Mouse (Mus musculus) embryonic facial prominence, embryonic 11.5 days (tissue): Measurements from ENCODE around the gene Gstm7. TPM values are rescaled to one million over a fixed set of nuclear protein-coding genes. Genes with fewer than 3 reads are reported as not detected.
A peak's percentile ranks its signal among the peaks of the same experiment; 100 is the strongest.
"Not testable (repeated sequence)": the region's sequence is repeated elsewhere in the genome, so short reads cannot be mapped to it uniquely, and the experiment has no call there.

ENCODE experiments used
- ATAC-seq: fragments of 200-750 bp; cut with Nextera tagmentation; replicated peaks from 2 replicates; pipeline ENCODE4 v1.8.0; 2017; ENCODE audit warnings: low read depth; ENCODE audit not compliant: insufficient number of reproducible peaks, low FRiP score, low TSS enrichment
- DNase-seq: peaks from one replicate; pipeline ENCODE4 v3.0.0-alpha.2; 2015; ENCODE audit warnings: low spot score
- H3K27ac ChIP-seq: fragments of 300-500 bp; sonication (generic); replicated peaks from 2 replicates; pipeline ENCODE4 v1.5.1; 2014; ENCODE audit warnings: mild to moderate bottlenecking, low read depth, low read length, control low read depth
- H3K27me3 ChIP-seq: fragments of 300-500 bp; sonication (generic); 2 replicates; pipeline ENCODE4 v1.6.1; 2014; ENCODE audit warnings: mild to moderate bottlenecking, low read length, moderate library complexity, mixed read lengths; ENCODE audit not compliant: control insufficient read depth, insufficient read depth
- H3K36me3 ChIP-seq: fragments of 300-500 bp; sonication (generic); replicated peaks from 2 replicates; pipeline ENCODE4 v1.6.1; 2014; ENCODE audit warnings: low read depth, mild to moderate bottlenecking, low read length, moderate library complexity, mixed read lengths; ENCODE audit not compliant: control insufficient read depth, insufficient read depth
- H3K4me1 ChIP-seq: fragments of 300-500 bp; sonication (generic); 2 replicates; pipeline ENCODE4 v1.6.1; 2014; ENCODE audit warnings: low read length, mixed read lengths; ENCODE audit not compliant: control insufficient read depth, insufficient read depth
- H3K4me2 ChIP-seq: fragments of 300-500 bp; sonication (generic); 2 replicates; pipeline ENCODE4 v1.6.1; 2014; ENCODE audit warnings: low read depth, mild to moderate bottlenecking, control low read depth, low read length, moderate library complexity
- H3K4me3 ChIP-seq: fragments of 300-500 bp; sonication (generic); 2 replicates; pipeline ENCODE4 v1.5.1; 2014; ENCODE audit warnings: low read depth, low read length, control low read depth
- H3K9ac ChIP-seq: fragments of 300-500 bp; sonication (generic); replicated peaks from 2 replicates; pipeline ENCODE4 v1.6.1; 2014; ENCODE audit warnings: mild to moderate bottlenecking, control low read depth, low read length
- H3K9me3 ChIP-seq: fragments of 300-500 bp; sonication (generic); replicated peaks from 2 replicates; pipeline ENCODE4 v1.6.1; 2016; ENCODE audit warnings: mild to moderate bottlenecking, low read length, inconsistent platforms, mixed read lengths; ENCODE audit not compliant: control insufficient read depth
- WGBS: fragments of 180-500 bp; shearing (Covaris S2); extraction: QIAGEN DNeasy Blood & Tissue Kit; methylation state at CpG from one replicate; pipeline ENCODE4 v1.1.7; 2014; 5-methylcytosine and 5-hydroxymethylcytosine counted together
- polyA plus RNA-seq: library from polyadenylated mRNA; unstranded; fragments of >200 nt; fragmentation: Nextera tagmentation; extraction: Ambion mirVana; gene quantifications from 2 replicates; pipeline ENCODE4 v1.2.1, GENCODE M21; 2014

Gstm7 gene
- 42.0 and 47.1 TPM in 2 replicates for polyA plus RNA-seq

- peak within 1 kb of the TSS; percentile 21; the same call in 1 of the 2 replicates for H3K4me3 ChIP-seq
- DNase-seq = peak; percentile 99
- 6% methylated on average over 10 of the region's 10 CpGs for WGBS
- no peak within 1 kb of the TSS; the same call in none of the 2 replicates for H3K27ac ChIP-seq
- no peaks in the 10 kb centered on the region for H3K27me3 ChIP-seq
- H3K4me2 ChIP-seq = peak within 1 kb of the TSS; percentile 34
- no peaks in the 10 kb centered on the region for H3K36me3 ChIP-seq
- peak; percentile 97 for ATAC-seq
- no peaks in the 10 kb centered on the region for H3K9me3 ChIP-seq
- no peaks in the 10 kb centered on the region for H3K4me1 ChIP-seq
- peak within 1 kb of the TSS; percentile 58 for H3K9ac ChIP-seq
Observed at GRCm38 (mm10) chr3:107931670-107932069, at the start of gene Gstm7. Gstm7 (minus strand) TSS chr3:107931817.

- Histone ChIP-seq H3K4me3 (no peak overlapping the region), H3K36me3 (no peaks in the 10 kb centered on the region)
- WGBS = 68% methylated on average over 3 of the region's 3 CpGs
Observed at GRCm38 (mm10) chr3:107981261-107981660, 49.6 kb upstream of the Gstm7 start.

GRCm38 (mm10) chr3:107977691-107978090 lies 46.1 kb upstream of the Gstm7 start:
- Histone ChIP-seq H3K27ac (no peak overlapping the region), H3K4me2 (no peak overlapping the region), H3K4me1 (no peaks in the 10 kb centered on the region), H3K9ac (no peak overlapping the region), H3K4me3 (no peak overlapping the region), H3K27me3 (no peaks in the 10 kb centered on the region), H3K9me3 (no peaks in the 10 kb centered on the region), H3K36me3 (no peaks in the 10 kb centered on the region)
- no peak for DNase-seq
- 79% methylated on average over 3 of the region's 3 CpGs for WGBS
- no peak for ATAC-seq

More at GRCm38 (mm10) chr3:107981261-107981660, 49.6 kb upstream of the Gstm7 start:
- H3K27me3 ChIP-seq = no peaks in the 10 kb centered on the region
- H3K4me1 ChIP-seq = no peaks in the 10 kb centered on the region
- H3K27ac ChIP-seq = no peak overlapping the region
- DNase-seq = no peak
- ATAC-seq = no peak
- H3K9me3 ChIP-seq = no peaks in the 10 kb centered on the region
- H3K4me2 ChIP-seq = no peak overlapping the region
- H3K9ac ChIP-seq = no peak overlapping the region

- no peak for DNase-seq
- H3K4me2 ChIP-seq = no peak overlapping the region
- WGBS = 87% methylated on average over 1 of the region's 1 CpGs
- no peak overlapping the region for H3K4me3 ChIP-seq
- no peaks in the 10 kb centered on the region for H3K36me3 ChIP-seq
- no peaks in the 10 kb centered on the region for H3K9me3 ChIP-seq
- H3K9ac ChIP-seq = no peak overlapping the region
- no peak overlapping the region for H3K27ac ChIP-seq
- H3K4me1 ChIP-seq = no peaks in the 10 kb centered on the region
- no peak for ATAC-seq
- no peaks in the 10 kb centered on the region for H3K27me3 ChIP-seq
Observed at GRCm38 (mm10) chr3:107974237-107974636, 42.6 kb upstream of the Gstm7 start.

GRCm38 (mm10) chr3:107972070-107972469 lies 40.5 kb upstream of the Gstm7 start:
- H3K4me2 ChIP-seq = no peak overlapping the region
- no peak for DNase-seq
- H3K9me3 ChIP-seq = no peaks in the 10 kb centered on the region
- H3K36me3 ChIP-seq = no peaks in the 10 kb centered on the region
- 95% methylated on average over 3 of the region's 3 CpGs for WGBS
- no peak for ATAC-seq
- H3K4me3 ChIP-seq = no peak overlapping the region
- H3K27ac ChIP-seq = no peak overlapping the region
- no peaks in the 10 kb centered on the region for H3K4me1 ChIP-seq
- no peak overlapping the region for H3K9ac ChIP-seq
- H3K27me3 ChIP-seq = no peaks in the 10 kb centered on the region

- not testable (repeated sequence) for ATAC-seq, H3K9me3 ChIP-seq, DNase-seq, H3K4me3 ChIP-seq, H3K9ac ChIP-seq, H3K36me3 ChIP-seq, H3K4me1 ChIP-seq, H3K27ac ChIP-seq, H3K4me2 ChIP-seq, H3K27me3 ChIP-seq
- 60% methylated on average over 3 of the region's 3 CpGs for WGBS
Observed at GRCm38 (mm10) chr3:107971101-107971500, 39.5 kb upstream of the Gstm7 start.

- Histone ChIP-seq H3K27me3 (no peaks in the 10 kb centered on the region), H3K4me2 (no peak within 1 kb of the TSS), H3K4me1 (no peaks in the 10 kb centered on the region), H3K9ac (no peak within 1 kb of the TSS), H3K4me3 (no peak within 1 kb of the TSS), H3K9me3 (no peaks in the 10 kb centered on the region), H3K36me3 (no peaks in the 10 kb centered on the region), H3K27ac (no peak within 1 kb of the TSS)
- ATAC-seq (no peak), DNase-seq (no peak)
- 63% methylated on average over 13 of the region's 13 CpGs for WGBS
Observed at GRCm38 (mm10) chr3:107968724-107969395, 37.2 kb upstream of the Gstm7 start, which contains the start of gene Gstm3. Gstm3 (minus strand) TSS chr3:107969283.

GRCm38 (mm10) chr3:107966631-107967030 lies 35.0 kb upstream of the Gstm7 start:
- no peak overlapping the region for H3K9ac ChIP-seq
- H3K4me3 ChIP-seq = no peak overlapping the region
- H3K36me3 ChIP-seq = no peaks in the 10 kb centered on the region
- no peak overlapping the region for H3K4me2 ChIP-seq
- 95% methylated on average over 5 of the region's 5 CpGs for WGBS
- no peak for DNase-seq
- ATAC-seq = no peak
- no peaks in the 10 kb centered on the region for H3K4me1 ChIP-seq
- no peak overlapping the region for H3K27ac ChIP-seq
- no peaks in the 10 kb centered on the region for H3K27me3 ChIP-seq
- H3K9me3 ChIP-seq = no peaks in the 10 kb centered on the region
